Mouse (Mus musculus) spleen, adult 2 months (tissue): ENCODE data around the gene 4933424G06Rik.

ENCODE experiments used
- CTCF ChIP-seq: fragments of 200-500 bp; IDR thresholded peaks from 2 replicates; pipeline ENCODE4 v1.5.1; 2011; ENCODE audit warnings: mild to moderate bottlenecking, inconsistent platforms; ENCODE audit not compliant: insufficient read depth, insufficient read length, insufficient replicate concordance; ENCODE audit errors: extremely low read depth
- POLR2A ChIP-seq: fragments of 200-500 bp; IDR thresholded peaks from 2 replicates; pipeline ENCODE4 v1.6.1; 2011; ENCODE audit warnings: low read depth, low read length, inconsistent platforms

GRCm38 (mm10) chr1:36807086-36807485, 97.1 kb downstream of the 4933424G06Rik start:
- TF ChIP-seq POLR2A (no peak), CTCF (no peak)
